Mouse (Mus musculus) left cerebral cortex, adult 11 months (tissue): ENCODE measurements at regions not wholly inside any gene's neighbourhood (a gene's known extent, or its start where the extent isn't known, plus 50 kb on each side); places are given as distances from the start of the nearest gene placed in this dataset.

Source experiments
- DNase-seq: peaks from one replicate; pipeline ENCODE4 v3.0.0; 2022; ENCODE audit warnings: low spot score

GRCm38 (mm10) chr2:142964340-142964739 lies 63.0 kb upstream of the Kif16b start:
- DNase-seq: no peak

GRCm38 (mm10) chr2:142967250-142967649 lies 65.9 kb upstream of the Kif16b start:
- DNase-seq: peak; percentile 41

- no peak for DNase-seq
Observed at GRCm38 (mm10) chr2:142980771-142981170, 79.4 kb upstream of the Kif16b start.

- no peak for DNase-seq
Observed at GRCm38 (mm10) chr2:142988691-142989090, 74.1 kb upstream of the Snrpb2 start.

- DNase-seq: no peak
Observed at GRCm38 (mm10) chr2:142996088-142996487, 66.8 kb upstream of the Snrpb2 start.

- no peak for DNase-seq
Observed at GRCm38 (mm10) chr2:143002874-143003273, 60.0 kb upstream of the Snrpb2 start.

- DNase-seq: no peak
Observed at GRCm38 (mm10) chr2:143003341-143003740, 59.5 kb upstream of the Snrpb2 start.

- DNase-seq: no peak
Observed at GRCm38 (mm10) chr2:143011380-143011779, 51.5 kb upstream of the Snrpb2 start.
